ENCODE assay signal across 26 mouse cellular contexts in genomic region chr16:45884194-45884593, GRCm38 (mm10).
A peak's percentile ranks its signal among the peaks of the same experiment; 100 is the strongest.
DNase-seq lines count a peak whose midpoint lies in the region; ATAC-seq and TF ChIP-seq lines count a peak whose summit lies in the region.
"Had no signal": no experiment of that assay in that cellular context is flagged by ENCODE, and none has a peak within 500 bp of the region (broad histone marks: within the 10 kb centered on the region; RNA-seq: fewer than 3 reads in every experiment).

No protein-coding gene starts in this region.

- no peaks in the 10 kb centered on the region for H3K27me3 ChIP-seq in kidney, adult 2 months (replicated peaks; ENCODE audit: control insufficient read depth, insufficient read depth, low read length)
- H3K27me3 ChIP-seq in kidney, embryonic 14.5 days (ENCODE audit: control insufficient read depth, insufficient read depth, low read length), result no peaks in the 10 kb centered on the region
- no peaks in the 10 kb centered on the region for H3K27me3 ChIP-seq in kidney, embryonic 16.5 days (ENCODE audit: insufficient read depth, low read length)
- H3K27me3 ChIP-seq: embryonic facial prominence, embryonic 13.5 days; forebrain, embryonic 12.5 days; forebrain, embryonic 15.5 days; heart, embryonic 13.5 days; hindbrain, embryonic 12.5 days; hindbrain, embryonic 15.5 days had no signal

- no peak overlapping the region for H3K4me3 ChIP-seq in kidney, adult 2 months (ENCODE audit: insufficient read depth, low read depth, low read length)
- no peak overlapping the region for H3K4me3 ChIP-seq in kidney, embryonic 14.5 days (ENCODE audit: low read length)
- H3K4me3 ChIP-seq in kidney, embryonic 16.5 days (ENCODE audit: low read length), result no peak overlapping the region
- H3K4me3 ChIP-seq: embryonic facial prominence, embryonic 10.5 days; embryonic facial prominence, embryonic 13.5 days; erythroblast, embryonic 14.5 days; forebrain, embryonic 12.5 days; forebrain, embryonic 15.5 days; heart, adult 2 months; heart, embryonic 10.5 days; heart, embryonic 13.5 days; hindbrain, embryonic 12.5 days; hindbrain, embryonic 15.5 days had no signal

- no peak for ATAC-seq in kidney, embryonic 14.5 days (ENCODE audit: low FRiP score, low TSS enrichment)
- peak; percentile 71 for ATAC-seq in kidney, embryonic 16.5 days (ENCODE audit: low FRiP score, low TSS enrichment)
- ATAC-seq: CD4-positive, CD25-positive, alpha-beta regulatory T cell, adult 4 months; forebrain, embryonic 15.5 days had no signal

- no peaks in the 10 kb centered on the region; the same call in 1 of the 2 replicates for H3K36me3 ChIP-seq in kidney, adult 2 months (ENCODE audit: control insufficient read depth, insufficient read depth, low read length)
- no peaks in the 10 kb centered on the region for H3K36me3 ChIP-seq in kidney, embryonic 14.5 days (ENCODE audit: control insufficient read depth, insufficient read depth, low read length)
- no peaks in the 10 kb centered on the region for H3K36me3 ChIP-seq in kidney, embryonic 16.5 days (ENCODE audit: insufficient read depth, low read length)
- H3K36me3 ChIP-seq: embryonic facial prominence, embryonic 10.5 days; embryonic facial prominence, embryonic 13.5 days; forebrain, embryonic 12.5 days; forebrain, embryonic 15.5 days; heart, embryonic 10.5 days; heart, embryonic 13.5 days; hindbrain, embryonic 12.5 days; hindbrain, embryonic 15.5 days had no signal

- H3K4me2 ChIP-seq in kidney, embryonic 14.5 days (replicated peaks; ENCODE audit: low read depth, low read length), result no peak overlapping the region
- H3K4me2 ChIP-seq in kidney, embryonic 16.5 days (replicated peaks; ENCODE audit: low read depth, low read length), result no peak overlapping the region
- H3K4me2 ChIP-seq: embryonic facial prominence, embryonic 13.5 days; forebrain, embryonic 12.5 days; forebrain, embryonic 15.5 days; heart, embryonic 13.5 days; hindbrain, embryonic 12.5 days; hindbrain, embryonic 15.5 days had no signal

- 45% methylated on average over 2 of the region's 2 CpGs for WGBS in kidney, adult 2 months
- WGBS in kidney, embryonic 14.5 days, result 87% methylated on average over 2 of the region's 2 CpGs
- 79% methylated on average over 2 of the region's 2 CpGs for WGBS in kidney, embryonic 16.5 days

- H3K9me3 ChIP-seq in kidney, embryonic 14.5 days (ENCODE audit: control insufficient read depth, low read length), result no peaks in the 10 kb centered on the region
- H3K9me3 ChIP-seq in kidney, embryonic 16.5 days (ENCODE audit: low read length), result no peaks in the 10 kb centered on the region
- H3K9me3 ChIP-seq: embryonic facial prominence, embryonic 10.5 days; embryonic facial prominence, embryonic 13.5 days; forebrain, embryonic 12.5 days; forebrain, embryonic 15.5 days; heart, embryonic 10.5 days; heart, embryonic 13.5 days; hindbrain, embryonic 12.5 days; hindbrain, embryonic 15.5 days had no signal

- peaks cover 46% of the 10 kb centered on the region for H3K4me1 ChIP-seq in kidney, adult 2 months (ENCODE audit: control insufficient read depth, insufficient read depth, low read length)
- no peaks in the 10 kb centered on the region for H3K4me1 ChIP-seq in kidney, embryonic 14.5 days (ENCODE audit: control insufficient read depth, insufficient read depth, low read length)
- peaks cover 11% of the 10 kb centered on the region for H3K4me1 ChIP-seq in kidney, embryonic 16.5 days (ENCODE audit: insufficient read depth, low read length)
- H3K4me1 ChIP-seq: embryonic facial prominence, embryonic 10.5 days; embryonic facial prominence, embryonic 13.5 days; forebrain, embryonic 12.5 days; forebrain, embryonic 15.5 days; hindbrain, embryonic 12.5 days; hindbrain, embryonic 15.5 days had no signal

- H3K27ac ChIP-seq in kidney, adult 2 months (ENCODE audit: insufficient read depth, low read depth, low read length), result peak overlapping the region; percentile 99
- no peak overlapping the region for H3K27ac ChIP-seq in kidney, embryonic 14.5 days (ENCODE audit: low read depth, low read length)
- no peak overlapping the region for H3K27ac ChIP-seq in kidney, embryonic 16.5 days (ENCODE audit: low read length)
- H3K27ac ChIP-seq: embryonic facial prominence, embryonic 10.5 days; embryonic facial prominence, embryonic 13.5 days; forebrain, embryonic 12.5 days; forebrain, embryonic 15.5 days; heart, adult 2 months; heart, embryonic 10.5 days; heart, embryonic 13.5 days; hindbrain, embryonic 12.5 days; hindbrain, embryonic 15.5 days had no signal

- intact Hi-C loops in left cerebral cortex, postnatal 4 days (cut with DNase I), result no loop called here
- intact Hi-C loops in heart, postnatal 14 days (cut with DNase I), result loop anchor here (5.0 kb wide), 1 partner anchor 42 kb away; no protein-coding TSS in a partner anchor

- DNase-seq in kidney, adult 2 months, result peak; percentile 76
- peak; percentile 52 for DNase-seq in kidney, postnatal 14 days
- DNase-seq in left cerebral cortex, postnatal 4 days, result no peak
- DNase-seq in heart, postnatal 14 days, result no peak
- DNase-seq in B cell, adult 2 months, result no peak
- DNase-seq: adrenal gland, adult 8-10 months; adrenal gland, postnatal 25 days; cerebellum, adult 11-12 months; cerebellum, adult 8-10 months; cerebellum, postnatal 10 days; cerebellum, postnatal 36 days; embryo, embryonic 11 days; gastrocnemius, postnatal 25 days; heart, adult 2 months had no signal

- TF ChIP-seq CTCF in kidney, adult 2 months (conservative IDR thresholded peaks at IDR 0.05; ENCODE audit: insufficient read depth, insufficient read length, low read depth, low read length), result no peak

- no peak overlapping the region for H3K9ac ChIP-seq in kidney, embryonic 14.5 days (ENCODE audit: low read depth, low read length)
- no peak overlapping the region for H3K9ac ChIP-seq in kidney, embryonic 16.5 days (replicated peaks; ENCODE audit: low read length)
- H3K9ac ChIP-seq: embryonic facial prominence, embryonic 13.5 days; forebrain, embryonic 12.5 days; forebrain, embryonic 15.5 days; heart, embryonic 13.5 days; hindbrain, embryonic 12.5 days; hindbrain, embryonic 15.5 days had no signal

- no peak for TF ChIP-seq POLR2A in kidney, adult 2 months (IDR thresholded peaks at IDR 0.05; ENCODE audit: low read depth, low read length)

Comparison
In these comparisons a context has a peak if more than half of its experiments do, and no peak if none do; other contexts are left out.
1. DNase-seq: peak in kidney, adult 2 months (single experiment) and kidney, postnatal 14 days (single experiment); none in left cerebral cortex, postnatal 4 days (single experiment), heart, postnatal 14 days (0 of 2) and B cell, adult 2 months (0 of 2).